Mouse (Mus musculus): ENCODE measurements around the gene Hoxc10. TPM values are rescaled to one million over a fixed set of nuclear protein-coding genes. Genes with fewer than 3 reads are reported as not detected.

The Hoxc10 gene
- polyA plus RNA-seq, 1 experiment from 2014 or later, result not detected

DNA sequence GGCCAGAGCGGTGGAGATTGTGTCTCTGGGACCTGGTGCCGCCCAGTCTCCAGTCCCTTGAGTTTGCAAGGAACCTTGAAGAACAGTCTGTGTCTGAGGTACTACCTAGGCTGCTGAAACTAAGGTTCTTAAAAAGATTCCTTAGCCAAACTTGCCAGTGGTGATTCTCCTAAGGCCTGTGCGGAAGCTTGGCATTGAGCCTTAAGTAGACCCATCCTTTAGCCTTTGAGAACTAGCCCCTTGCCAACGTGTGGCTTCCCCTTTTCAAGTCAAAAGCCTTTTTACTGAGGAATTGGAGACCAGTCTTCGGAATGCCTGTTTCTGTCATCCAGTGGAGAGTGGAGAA is 23.2 kb upstream of the Hoxc10 start:
- Histone ChIP-seq H3K36me3 (ENCODE audit: control insufficient read depth, insufficient read depth) (no peaks in the 10 kb centered on the region), H3K4me1 (replicated peaks; ENCODE audit: control insufficient read depth, insufficient read depth, low read length) (peaks cover 4% of the 10 kb centered on the region; the same call in 1 of the 2 replicates), H3K4me3 (replicated peaks; ENCODE audit: low read length) (no peak overlapping the region), H3K4me2 (ENCODE audit: low read length) (no peak overlapping the region), H3K9ac (replicated peaks; ENCODE audit: low read depth, low read length) (no peak overlapping the region), H3K27me3 (replicated peaks; ENCODE audit: control insufficient read depth, insufficient read depth, low read length) (peaks cover 87% of the 10 kb centered on the region), H3K27ac (ENCODE audit: low read length) (no peak overlapping the region), H3K9me3 (ENCODE audit: control insufficient read depth, low read length) (no peaks in the 10 kb centered on the region)
- 1% methylated on average over 5 of the region's 5 CpGs for WGBS
- no peak for ATAC-seq

DNA sequence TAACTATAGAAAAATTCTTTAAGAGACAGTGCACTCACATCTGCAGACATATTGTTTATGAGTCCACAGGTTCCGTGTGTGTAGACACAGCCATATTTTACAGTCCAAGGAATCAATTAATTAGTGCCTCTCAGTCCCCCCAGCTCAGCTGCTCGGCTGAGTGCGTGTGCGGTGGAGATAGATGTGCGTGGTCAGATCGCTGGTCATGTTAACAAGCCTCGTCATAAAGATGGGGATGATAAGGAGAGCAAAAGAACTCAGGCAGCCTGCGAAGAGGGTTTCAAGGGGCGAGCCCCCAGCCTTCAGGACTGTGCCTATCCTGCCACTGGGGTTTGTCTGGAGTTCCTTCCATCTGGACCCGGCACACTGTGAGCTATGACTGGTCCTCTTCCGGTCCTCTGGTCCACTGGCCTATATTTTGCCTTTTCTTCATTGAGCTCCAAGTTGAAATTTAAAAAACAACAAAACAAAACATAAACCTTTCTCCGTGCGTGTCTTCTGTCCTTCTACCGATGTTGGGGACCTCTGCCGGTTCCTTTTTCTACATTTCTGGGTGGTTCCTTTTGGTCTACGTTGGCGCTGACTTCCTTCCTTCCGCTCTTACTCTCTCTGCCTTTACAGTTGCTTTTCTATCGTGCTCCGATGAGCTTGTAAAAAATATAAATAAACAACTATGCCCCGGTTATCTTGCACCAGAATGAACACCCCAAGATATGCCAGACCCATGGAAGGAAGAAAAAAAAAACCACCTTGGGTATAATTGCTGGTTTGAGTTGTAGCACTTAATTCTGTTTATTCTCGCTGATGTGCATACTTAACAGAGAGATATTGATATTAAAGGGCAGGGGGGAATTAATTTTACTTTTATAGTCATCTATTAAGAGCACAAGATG is 21.2 kb upstream of the Hoxc10 start:
- Histone ChIP-seq H3K4me1 (replicated peaks; ENCODE audit: control insufficient read depth, insufficient read depth, low read length) (peaks cover 4% of the 10 kb centered on the region; the same call in 1 of the 2 replicates), H3K27me3 (replicated peaks; ENCODE audit: control insufficient read depth, insufficient read depth, low read length) (peaks cover 84% of the 10 kb centered on the region), H3K9ac (replicated peaks; ENCODE audit: low read depth, low read length) (no peak overlapping the region), H3K27ac (ENCODE audit: low read length) (no peak overlapping the region), H3K36me3 (ENCODE audit: control insufficient read depth, insufficient read depth) (no peaks in the 10 kb centered on the region), H3K9me3 (ENCODE audit: control insufficient read depth, low read length) (no peaks in the 10 kb centered on the region), H3K4me2 (ENCODE audit: low read length) (no peak overlapping the region), H3K4me3 (replicated peaks; ENCODE audit: low read length) (no peak overlapping the region)
- no peak for ATAC-seq
- 11% methylated on average over 22 of the region's 22 CpGs for WGBS

DNA sequence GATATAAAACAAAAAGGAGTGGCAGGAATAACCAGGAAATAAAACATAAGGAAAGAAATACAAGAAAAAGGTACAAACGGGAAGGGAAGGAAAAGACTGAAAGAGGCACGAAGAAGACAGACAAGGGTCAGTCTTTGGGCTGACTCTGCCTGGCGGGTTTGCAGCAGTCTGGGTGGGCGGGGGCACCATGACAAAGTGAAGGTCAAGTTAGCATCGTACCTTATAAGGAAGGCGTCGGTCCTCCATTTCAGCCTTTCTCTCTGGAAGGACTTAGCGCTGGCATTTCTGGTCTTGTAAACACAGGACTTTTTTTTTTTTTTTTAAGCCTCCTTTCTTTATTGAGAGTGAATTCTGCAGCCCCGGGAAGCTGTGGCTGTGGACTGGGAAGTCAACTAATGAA is 19.3 kb upstream of the Hoxc10 start:
- H3K9me3 ChIP-seq (ENCODE audit: control insufficient read depth, low read length), result no peaks in the 10 kb centered on the region
- under 1% methylated on average over 9 of the region's 9 CpGs for WGBS
- no peak overlapping the region for H3K4me2 ChIP-seq (ENCODE audit: low read length)
- peaks cover 4% of the 10 kb centered on the region; the same call in 1 of the 2 replicates for H3K4me1 ChIP-seq (replicated peaks; ENCODE audit: control insufficient read depth, insufficient read depth, low read length)
- H3K36me3 ChIP-seq (ENCODE audit: control insufficient read depth, insufficient read depth), result no peaks in the 10 kb centered on the region
- H3K4me3 ChIP-seq (replicated peaks; ENCODE audit: low read length), result no peak overlapping the region
- H3K27ac ChIP-seq (ENCODE audit: low read length), result no peak overlapping the region
- H3K27me3 ChIP-seq (replicated peaks; ENCODE audit: control insufficient read depth, insufficient read depth, low read length), result peaks cover 87% of the 10 kb centered on the region
- H3K9ac ChIP-seq (replicated peaks; ENCODE audit: low read depth, low read length), result no peak overlapping the region
- no peak for ATAC-seq

DNA sequence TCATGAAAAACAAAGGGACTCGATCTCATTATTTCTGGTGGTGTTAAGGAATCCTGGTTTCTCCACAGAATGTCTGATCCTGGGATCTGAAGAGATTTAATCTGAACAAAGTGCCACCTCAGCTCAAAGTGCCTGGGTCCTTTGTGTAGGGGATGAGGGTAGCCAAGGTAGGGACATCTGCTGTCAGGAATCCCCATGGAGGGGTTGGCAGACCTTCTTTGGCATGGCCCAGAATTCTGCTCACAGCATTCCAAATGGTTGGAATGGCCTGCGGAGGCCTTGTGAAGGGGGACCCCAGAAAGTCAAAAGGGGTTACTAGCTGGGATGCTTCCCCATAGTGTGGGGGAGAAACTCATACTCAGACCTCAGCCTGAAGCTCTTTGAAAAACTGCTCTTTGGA is 17.8 kb upstream of the Hoxc10 start:
- Histone ChIP-seq H3K27ac (ENCODE audit: low read length) (no peak overlapping the region), H3K9me3 (ENCODE audit: control insufficient read depth, low read length) (no peaks in the 10 kb centered on the region), H3K4me3 (replicated peaks; ENCODE audit: low read length) (no peak overlapping the region), H3K27me3 (replicated peaks; ENCODE audit: control insufficient read depth, insufficient read depth, low read length) (peaks cover 93% of the 10 kb centered on the region), H3K4me2 (ENCODE audit: low read length) (no peak overlapping the region), H3K9ac (replicated peaks; ENCODE audit: low read depth, low read length) (no peak overlapping the region), H3K4me1 (replicated peaks; ENCODE audit: control insufficient read depth, insufficient read depth, low read length) (no peaks in the 10 kb centered on the region), H3K36me3 (ENCODE audit: control insufficient read depth, insufficient read depth) (no peaks in the 10 kb centered on the region)
- 7% methylated on average over 2 of the region's 2 CpGs for WGBS
- ATAC-seq, result no peak

DNA sequence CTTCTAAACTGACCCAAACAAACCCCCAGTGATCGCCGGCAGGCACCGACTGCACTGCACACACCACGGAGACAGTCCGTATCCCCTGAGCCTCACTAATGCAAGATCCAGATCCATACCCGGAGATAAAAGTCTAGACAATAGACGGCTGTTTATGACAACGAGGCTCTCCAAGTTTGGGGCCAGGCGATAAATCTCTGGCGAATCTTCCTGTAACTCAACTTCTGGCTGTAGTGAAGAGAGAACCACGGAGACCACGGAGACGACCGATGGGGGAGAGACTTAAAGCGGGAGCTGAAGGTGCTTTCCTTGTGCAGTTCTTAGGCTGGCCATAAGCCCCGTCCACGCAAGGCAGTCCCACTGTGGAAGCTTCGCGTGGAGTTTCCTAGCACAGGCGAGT is 16.9 kb upstream of the Hoxc10 start:
- no peak for ATAC-seq

GRCm38 (mm10) chr15:102950877-102951276 is 15.7 kb upstream of the Hoxc10 start:
- Histone ChIP-seq H3K27ac (ENCODE audit: low read length) (no peak overlapping the region), H3K9ac (replicated peaks; ENCODE audit: low read depth, low read length) (no peak overlapping the region), H3K36me3 (ENCODE audit: control insufficient read depth, insufficient read depth) (no peaks in the 10 kb centered on the region), H3K9me3 (ENCODE audit: control insufficient read depth, low read length) (no peaks in the 10 kb centered on the region), H3K4me3 (replicated peaks; ENCODE audit: low read length) (no peak overlapping the region), H3K27me3 (replicated peaks; ENCODE audit: control insufficient read depth, insufficient read depth, low read length) (peaks cover 86% of the 10 kb centered on the region), H3K4me2 (ENCODE audit: low read length) (no peak overlapping the region), H3K4me1 (replicated peaks; ENCODE audit: control insufficient read depth, insufficient read depth, low read length) (no peaks in the 10 kb centered on the region)
- ATAC-seq, result no peak
- 17% methylated on average over 2 of the region's 2 CpGs for WGBS

More for the DNA sequence above, 16.9 kb upstream of the Hoxc10 start:
- H3K36me3 ChIP-seq (ENCODE audit: control insufficient read depth, insufficient read depth), result no peaks in the 10 kb centered on the region
- H3K4me2 ChIP-seq (ENCODE audit: low read length), result no peak overlapping the region
- peaks cover 93% of the 10 kb centered on the region for H3K27me3 ChIP-seq (replicated peaks; ENCODE audit: control insufficient read depth, insufficient read depth, low read length)
- H3K9me3 ChIP-seq (ENCODE audit: control insufficient read depth, low read length), result no peaks in the 10 kb centered on the region
- no peak overlapping the region for H3K9ac ChIP-seq (replicated peaks; ENCODE audit: low read depth, low read length)
- no peaks in the 10 kb centered on the region for H3K4me1 ChIP-seq (replicated peaks; ENCODE audit: control insufficient read depth, insufficient read depth, low read length)
- no peak overlapping the region for H3K27ac ChIP-seq (ENCODE audit: low read length)
- no peak overlapping the region for H3K4me3 ChIP-seq (replicated peaks; ENCODE audit: low read length)
- WGBS, result 1% methylated on average over 20 of the region's 20 CpGs

DNA sequence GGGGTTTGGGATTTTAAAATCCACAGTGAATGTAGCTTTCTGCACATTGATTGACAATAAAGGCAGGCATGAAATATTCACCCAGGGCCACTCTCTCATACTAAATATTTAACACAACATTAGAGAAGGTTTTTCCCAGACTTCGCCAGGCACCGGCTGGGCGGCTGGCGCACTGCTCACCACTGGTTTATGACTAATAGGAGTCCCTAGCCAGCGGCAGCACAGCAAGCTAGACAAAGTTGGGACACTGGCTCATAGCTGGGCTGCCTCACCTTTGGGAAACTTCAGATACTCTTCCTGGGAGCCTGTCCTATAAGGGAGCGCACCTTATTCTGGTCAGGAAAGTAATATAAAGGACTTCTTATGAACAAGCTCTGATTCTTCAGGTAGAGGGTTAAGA is 13.0 kb upstream of the Hoxc10 start:
- H3K4me1 ChIP-seq (replicated peaks; ENCODE audit: control insufficient read depth, insufficient read depth, low read length), result no peaks in the 10 kb centered on the region
- ATAC-seq, result no peak
- 4% methylated on average over 6 of the region's 6 CpGs for WGBS
- H3K27ac ChIP-seq (ENCODE audit: low read length), result no peak overlapping the region
- H3K27me3 ChIP-seq (replicated peaks; ENCODE audit: control insufficient read depth, insufficient read depth, low read length), result peaks cover 84% of the 10 kb centered on the region
- no peaks in the 10 kb centered on the region for H3K36me3 ChIP-seq (ENCODE audit: control insufficient read depth, insufficient read depth)
- no peak overlapping the region for H3K9ac ChIP-seq (replicated peaks; ENCODE audit: low read depth, low read length)
- H3K4me2 ChIP-seq (ENCODE audit: low read length), result no peak overlapping the region
- no peaks in the 10 kb centered on the region for H3K9me3 ChIP-seq (ENCODE audit: control insufficient read depth, low read length)
- no peak overlapping the region for H3K4me3 ChIP-seq (replicated peaks; ENCODE audit: low read length)

DNA sequence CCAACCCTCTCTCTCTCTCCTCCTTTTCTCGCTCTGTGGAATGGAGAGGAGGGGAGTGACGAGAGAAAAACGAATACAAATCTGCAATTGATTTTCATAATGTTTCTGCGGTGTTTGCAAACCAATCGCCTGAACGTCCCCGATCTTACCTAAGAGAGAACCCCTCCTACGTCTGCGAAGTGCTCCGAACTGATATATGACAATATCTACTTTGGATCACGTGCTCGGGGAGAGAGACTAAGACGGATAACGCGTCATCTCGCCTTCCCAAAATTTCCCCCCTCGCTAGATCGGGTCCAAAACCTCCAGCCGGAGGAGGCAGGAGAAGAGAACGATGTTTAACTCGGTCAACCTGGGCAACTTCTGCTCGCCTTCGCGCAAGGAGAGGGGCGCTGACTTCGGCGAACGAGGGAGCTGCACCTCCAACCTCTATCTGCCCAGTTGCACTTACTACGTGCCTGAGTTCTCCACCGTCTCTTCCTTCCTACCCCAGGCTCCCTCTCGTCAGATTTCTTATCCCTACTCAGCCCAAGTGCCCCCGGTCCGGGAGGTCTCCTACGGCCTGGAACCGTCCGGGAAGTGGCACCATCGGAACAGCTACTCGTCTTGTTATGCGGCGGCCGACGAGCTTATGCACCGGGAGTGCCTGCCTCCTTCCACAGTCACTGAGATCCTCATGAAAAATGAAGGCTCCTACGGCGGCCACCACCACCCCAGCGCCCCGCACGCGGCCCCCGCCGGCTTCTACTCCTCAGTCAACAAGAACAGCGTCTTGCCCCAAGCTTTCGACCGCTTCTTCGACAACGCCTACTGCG is 12.2 kb upstream of the Hoxc10 start, which contains the start of gene Hoxc11:
TSS of gene Hoxc11 (plus strand) at position 236 of the 815 bp plus-strand sequence.
- Histone ChIP-seq H3K27me3 (replicated peaks; ENCODE audit: control insufficient read depth, insufficient read depth, low read length) (peaks cover 81% of the 10 kb centered on the region), H3K27ac (ENCODE audit: low read length) (no peak within 1 kb of the TSS), H3K4me2 (ENCODE audit: low read length) (no peak within 1 kb of the TSS), H3K4me3 (replicated peaks; ENCODE audit: low read length) (no peak within 1 kb of the TSS), H3K4me1 (replicated peaks; ENCODE audit: control insufficient read depth, insufficient read depth, low read length) (no peaks in the 10 kb centered on the region), H3K9ac (replicated peaks; ENCODE audit: low read depth, low read length) (no peak within 1 kb of the TSS), H3K36me3 (ENCODE audit: control insufficient read depth, insufficient read depth) (no peaks in the 10 kb centered on the region), H3K9me3 (ENCODE audit: control insufficient read depth, low read length) (no peaks in the 10 kb centered on the region)
- WGBS, result under 1% methylated on average over 57 of the region's 57 CpGs
- no peak for ATAC-seq

GRCm38 (mm10) chr15:102955007-102955382 is 11.6 kb upstream of the Hoxc10 start:
- no peak for ATAC-seq
- Histone ChIP-seq H3K36me3 (ENCODE audit: control insufficient read depth, insufficient read depth) (no peaks in the 10 kb centered on the region), H3K9me3 (ENCODE audit: control insufficient read depth, low read length) (no peaks in the 10 kb centered on the region), H3K4me1 (replicated peaks; ENCODE audit: control insufficient read depth, insufficient read depth, low read length) (no peaks in the 10 kb centered on the region), H3K4me2 (ENCODE audit: low read length) (no peak overlapping the region), H3K27ac (ENCODE audit: low read length) (no peak overlapping the region), H3K4me3 (replicated peaks; ENCODE audit: low read length) (no peak overlapping the region), H3K27me3 (replicated peaks; ENCODE audit: control insufficient read depth, insufficient read depth, low read length) (peaks cover 82% of the 10 kb centered on the region), H3K9ac (replicated peaks; ENCODE audit: low read depth, low read length) (no peak overlapping the region)
- whole genome bisulfite sequencing, result 0% methylated on average over 28 of the region's 28 CpGs

Measured in forebrain, embryonic 16.5 days (tissue).